Mouse (Mus musculus) embryonic facial prominence, embryonic 14.5 days (tissue): Measurements from ENCODE around the gene Cldn13. TPM values are rescaled to one million over a fixed set of nuclear protein-coding genes. Genes with fewer than 3 reads are reported as not detected.

Source experiments
- ATAC-seq: fragments of 200-750 bp; cut with Nextera tagmentation; 2 replicates; pipeline ENCODE4 v1.8.0; 2017; ENCODE audit warnings: low read depth, moderate number of reproducible peaks, moderate TSS enrichment
- DNase-seq: peaks from one replicate; pipeline ENCODE4 v3.0.0-alpha.2; 2015; ENCODE audit warnings: low spot score
- H3K27ac ChIP-seq: fragments of 300-500 bp; sonication (generic); replicated peaks from 2 replicates; pipeline ENCODE4 v1.5.1; 2014; ENCODE audit warnings: low read depth, mild to moderate bottlenecking, low read length, moderate library complexity
- H3K27me3 ChIP-seq: fragments of 300-500 bp; sonication (generic); replicated peaks from 2 replicates; pipeline ENCODE4 v1.6.1; 2014; ENCODE audit warnings: low read length; ENCODE audit not compliant: control insufficient read depth, insufficient read depth
- H3K36me3 ChIP-seq: fragments of 300-500 bp; sonication (generic); 2 replicates; pipeline ENCODE4 v1.6.1; 2014; ENCODE audit warnings: low read length, mixed read lengths; ENCODE audit not compliant: control insufficient read depth, insufficient read depth
- H3K4me1 ChIP-seq: fragments of 300-500 bp; sonication (generic); 2 replicates; pipeline ENCODE4 v1.6.1; 2014; ENCODE audit warnings: antibody characterized with exemption, low read length; ENCODE audit not compliant: control insufficient read depth, insufficient read depth
- H3K4me2 ChIP-seq: fragments of 300-500 bp; sonication (generic); 2 replicates; pipeline ENCODE4 v1.6.1; 2014; ENCODE audit warnings: low read depth, mild to moderate bottlenecking, low read length, moderate library complexity, mixed read lengths
- H3K4me3 ChIP-seq: fragments of 300-500 bp; sonication (generic); 2 replicates; pipeline ENCODE4 v1.5.1; 2014; ENCODE audit warnings: low read depth, mild to moderate bottlenecking, low read length
- H3K9ac ChIP-seq: fragments of 300-500 bp; sonication (generic); 2 replicates; pipeline ENCODE4 v1.6.1; 2014; ENCODE audit warnings: low read depth, mild to moderate bottlenecking, low read length, moderate library complexity, mixed read lengths
- H3K9me3 ChIP-seq: fragments of 300-500 bp; sonication (generic); 2 replicates; pipeline ENCODE4 v1.6.1; 2016; ENCODE audit warnings: low read length; ENCODE audit not compliant: control insufficient read depth
- WGBS: fragments of 180-500 bp; shearing (Covaris S2); extraction: QIAGEN DNeasy Blood & Tissue Kit; methylation state at CpG from one replicate; pipeline ENCODE4 v1.1.7; 2014; 5-methylcytosine and 5-hydroxymethylcytosine counted together
- polyA plus RNA-seq: library from polyadenylated mRNA; unstranded; fragments of >200 nt; fragmentation: Nextera tagmentation; extraction: Ambion mirVana; gene quantifications from 2 replicates; pipeline ENCODE4 v1.2.1, GENCODE M21; 2014

The Cldn13 gene
- polyA plus RNA-seq, 1 experiment from 2014 or later = 0.15 TPM

GRCm38 (mm10) chr5:134913352-134913751 lies 2.0 kb downstream of the Cldn13 start:
- H3K9me3 ChIP-seq = 0 out of 2 replicates have a peak, but pooled peaks cover 5% of the 10 kb centered on the region
- ATAC-seq = no peak
- H3K27ac ChIP-seq = no peak overlapping the region
- no peak overlapping the region for H3K4me2 ChIP-seq
- no peak for DNase-seq
- H3K27me3 ChIP-seq = no peaks in the 10 kb centered on the region
- WGBS = 78% methylated on average over 3 of the region's 3 CpGs
- no peaks in the 10 kb centered on the region for H3K4me1 ChIP-seq
- no peaks in the 10 kb centered on the region for H3K36me3 ChIP-seq
- no peak overlapping the region for H3K9ac ChIP-seq
- H3K4me3 ChIP-seq = no peak overlapping the region

- Histone ChIP-seq H3K27ac (no peak overlapping the region), H3K9me3 (no peaks in the 10 kb centered on the region), H3K4me1 (no peaks in the 10 kb centered on the region), H3K4me2 (no peak overlapping the region), H3K27me3 (no peaks in the 10 kb centered on the region), H3K9ac (no peak overlapping the region), H3K4me3 (no peak overlapping the region), H3K36me3 (no peaks in the 10 kb centered on the region)
- DNase-seq (no peak), ATAC-seq (no peak)
- 83% methylated on average over 2 of the region's 2 CpGs for WGBS
Measured at GRCm38 (mm10) chr5:134911901-134912300, 3.4 kb downstream of the Cldn13 start.

- peak; percentile 92 for ATAC-seq
- no peak overlapping the region for H3K27ac ChIP-seq
- H3K4me2 ChIP-seq = no peak overlapping the region
- H3K4me3 ChIP-seq = no peak overlapping the region
- 2% methylated on average over 13 of the region's 13 CpGs for WGBS
- peak; percentile 90 for DNase-seq
- H3K36me3 ChIP-seq = no peaks in the 10 kb centered on the region
- H3K27me3 ChIP-seq = no peaks in the 10 kb centered on the region
- H3K4me1 ChIP-seq = no peaks in the 10 kb centered on the region
- no peaks in the 10 kb centered on the region for H3K9me3 ChIP-seq
- H3K9ac ChIP-seq = no peak overlapping the region
Measured at GRCm38 (mm10) chr5:134907135-134907534, 8.2 kb downstream of the Cldn13 start.

- DNase-seq = no peak
- Histone ChIP-seq H3K9me3 (no peaks in the 10 kb centered on the region), H3K27ac (no peak within 1 kb of the TSS), H3K27me3 (no peaks in the 10 kb centered on the region), H3K4me1 (no peaks in the 10 kb centered on the region), H3K36me3 (no peaks in the 10 kb centered on the region), H3K4me2 (no peak within 1 kb of the TSS), H3K9ac (no peak within 1 kb of the TSS), H3K4me3 (no peak within 1 kb of the TSS)
- ATAC-seq = no peak
- 74% methylated on average over 6 of the region's 6 CpGs for WGBS
Measured at GRCm38 (mm10) chr5:134906633-134907032, 8.7 kb downstream of the Cldn13 start, which contains the start of gene Tmem270. Tmem270 (minus strand) TSS chr5:134906733.

GRCm38 (mm10) chr5:134901644-134902027 lies 13.7 kb downstream of the Cldn13 start:
- WGBS = 77% methylated on average over 7 of the region's 8 CpGs
- Histone ChIP-seq H3K9ac (no peak overlapping the region), H3K9me3 (no peaks in the 10 kb centered on the region), H3K27me3 (no peaks in the 10 kb centered on the region), H3K4me1 (peaks cover 5% of the 10 kb centered on the region), H3K4me3 (no peak overlapping the region), H3K27ac (no peak overlapping the region), H3K4me2 (no peak overlapping the region), H3K36me3 (no peaks in the 10 kb centered on the region)
- no peak for DNase-seq
- ATAC-seq = no peak

GRCm38 (mm10) chr5:134901012-134901643 lies 14.2 kb downstream of the Cldn13 start:
- no peak overlapping the region for H3K9ac ChIP-seq

GRCm38 (mm10) chr5:134897596-134897995 lies 17.7 kb downstream of the Cldn13 start:
- no peaks in the 10 kb centered on the region for H3K27me3 ChIP-seq
- no peak overlapping the region for H3K4me3 ChIP-seq
- ATAC-seq (peak; percentile 10; the same call in 1 of the 2 replicates), DNase-seq (peak; percentile 60)
- WGBS = 69% methylated on average over 17 of the region's 17 CpGs
- no peaks in the 10 kb centered on the region for H3K36me3 ChIP-seq
- no peaks in the 10 kb centered on the region for H3K9me3 ChIP-seq
- H3K4me2 ChIP-seq = no peak overlapping the region
- peak overlapping the region; percentile 44 for H3K27ac ChIP-seq
- peaks cover 18% of the 10 kb centered on the region for H3K4me1 ChIP-seq
- H3K9ac ChIP-seq = peak overlapping the region; percentile 14; the same call in 1 of the 2 replicates

More at GRCm38 (mm10) chr5:134901012-134901643, 14.2 kb downstream of the Cldn13 start:
- Histone ChIP-seq H3K4me3 (no peak overlapping the region), H3K36me3 (no peaks in the 10 kb centered on the region), H3K4me2 (no peak overlapping the region), H3K9me3 (no peaks in the 10 kb centered on the region), H3K27me3 (no peaks in the 10 kb centered on the region), H3K27ac (no peak overlapping the region), H3K4me1 (peaks cover 5% of the 10 kb centered on the region)
- ATAC-seq = peak; percentile 78
- 31% methylated on average over 12 of the region's 12 CpGs for WGBS
- peak; percentile 89 for DNase-seq

GRCm38 (mm10) chr5:134896965-134897364 lies 18.4 kb downstream of the Cldn13 start:
- H3K9me3 ChIP-seq = no peaks in the 10 kb centered on the region
- H3K4me3 ChIP-seq = no peak overlapping the region
- DNase-seq (no peak), ATAC-seq (no peak)
- H3K4me2 ChIP-seq = no peak overlapping the region
- H3K4me1 ChIP-seq = peaks cover 18% of the 10 kb centered on the region
- H3K27ac ChIP-seq = no peak overlapping the region
- H3K27me3 ChIP-seq = no peaks in the 10 kb centered on the region
- WGBS = 79% methylated on average over 6 of the region's 8 CpGs
- no peaks in the 10 kb centered on the region for H3K36me3 ChIP-seq
- H3K9ac ChIP-seq = no peak overlapping the region

GRCm38 (mm10) chr5:134895291-134895690 lies 20.0 kb downstream of the Cldn13 start:
- DNase-seq (peak; percentile 84), ATAC-seq (peak; percentile 78; the same call in 1 of the 2 replicates)
- Histone ChIP-seq H3K4me2 (no peak overlapping the region), H3K4me3 (no peak overlapping the region), H3K27me3 (no peaks in the 10 kb centered on the region), H3K36me3 (no peaks in the 10 kb centered on the region), H3K4me1 (peaks cover 18% of the 10 kb centered on the region), H3K9me3 (no peaks in the 10 kb centered on the region), H3K27ac (peak overlapping the region; percentile 61), H3K9ac (no peak overlapping the region)
- 39% methylated on average over 7 of the region's 8 CpGs for WGBS
